Mouse (Mus musculus) ES-E14 (cell line): ENCODE data around the gene Gnai2.

Experiments used
- CHD2 ChIP-seq: IDR thresholded peaks from 2 replicates; pipeline ENCODE4 v1.6.1; 2014; ENCODE audit warnings: mild to moderate bottlenecking, low read depth, low read length, inconsistent platforms
- HCFC1 ChIP-seq: IDR thresholded peaks from 2 replicates; pipeline ENCODE4 v1.6.1; 2012; ENCODE audit warnings: low read length, inconsistent platforms, borderline replicate concordance; ENCODE audit not compliant: insufficient read depth

DNA sequence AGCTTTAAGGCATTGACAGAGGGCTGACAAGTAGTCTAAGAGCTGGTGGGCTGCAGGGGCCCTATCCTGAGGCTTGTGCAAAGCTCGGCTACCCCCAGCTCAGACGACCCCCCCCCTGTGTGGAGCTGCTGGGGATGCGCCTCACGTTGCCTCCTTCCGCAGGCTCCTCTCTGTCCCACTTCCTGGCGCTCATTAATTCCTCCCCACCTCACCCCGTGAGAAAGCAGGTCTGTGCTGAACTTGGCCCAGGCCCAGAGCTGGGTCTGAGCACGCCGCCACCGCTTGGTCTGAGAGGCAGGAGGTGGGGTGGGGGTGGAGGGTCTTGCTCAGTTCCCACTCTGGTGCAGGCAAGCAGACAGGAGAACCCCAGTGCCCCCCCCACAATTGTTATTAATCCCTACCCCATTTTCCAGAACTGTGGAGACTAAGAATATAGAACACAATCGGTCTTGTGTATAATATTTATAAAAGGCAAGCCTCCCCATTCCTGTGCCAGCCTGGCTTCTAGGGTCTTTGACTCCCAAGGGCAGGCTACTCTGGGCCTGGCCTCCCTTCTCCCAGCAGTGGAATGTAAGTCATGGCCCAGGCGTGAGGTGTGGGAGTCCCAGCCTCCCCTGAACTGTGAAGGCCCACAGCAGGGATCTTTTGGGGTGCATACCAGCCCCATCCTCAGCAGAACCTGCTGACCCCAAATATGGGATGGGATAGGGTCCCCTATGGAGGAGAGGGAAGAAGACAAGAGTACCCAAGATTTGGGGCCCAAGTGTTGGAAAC lies 15.7 kb upstream of the Gnai2 start:
- no peak for TF ChIP-seq CHD2
- TF ChIP-seq HCFC1, result no peak
